Mouse (Mus musculus) heart, postnatal 0 days (tissue): ENCODE measurements around the gene Bcas3. TPM values are rescaled to one million over a fixed set of nuclear protein-coding genes. Genes with fewer than 3 reads are reported as not detected.

Experiments used
- ATAC-seq: fragments of 200-750 bp; cut with Nextera tagmentation; 2 replicates; pipeline ENCODE4 v1.8.0; 2017; ENCODE audit warnings: low read depth, moderate number of reproducible peaks, moderate library complexity; ENCODE audit not compliant: insufficient read depth
- DNase-seq: peaks from one replicate; pipeline ENCODE4 v3.0.0-alpha.2; 2016; ENCODE audit warnings: low spot score
- H3K27ac ChIP-seq: fragments of 300-500 bp; sonication (generic); 2 replicates; pipeline ENCODE4 v1.5.1; 2014; ENCODE audit warnings: low read depth, mild to moderate bottlenecking
- H3K27me3 ChIP-seq: fragments of 300-500 bp; sonication (generic); 2 replicates; pipeline ENCODE4 v1.6.1; 2014; ENCODE audit warnings: low read length, mixed read lengths; ENCODE audit not compliant: control insufficient read depth, insufficient read depth
- H3K36me3 ChIP-seq: fragments of 300-500 bp; sonication (generic); replicated peaks from 2 replicates; pipeline ENCODE4 v1.6.1; 2014; ENCODE audit warnings: low read length, mixed read lengths; ENCODE audit not compliant: control insufficient read depth, insufficient read depth
- H3K4me1 ChIP-seq: fragments of 300-500 bp; sonication (generic); 2 replicates; pipeline ENCODE4 v1.6.1; 2014; ENCODE audit warnings: antibody characterized with exemption; ENCODE audit not compliant: control insufficient read depth, insufficient read depth
- H3K4me2 ChIP-seq: fragments of 300-500 bp; sonication (generic); 2 replicates; pipeline ENCODE4 v1.6.1; 2014; ENCODE audit warnings: low read depth, mild to moderate bottlenecking, low read length, moderate library complexity
- H3K4me3 ChIP-seq: fragments of 300-500 bp; sonication (generic); 2 replicates; pipeline ENCODE4 v1.5.1; 2014; ENCODE audit warnings: low read depth, low read length
- H3K9ac ChIP-seq: fragments of 300-500 bp; sonication (generic); replicated peaks from 2 replicates; pipeline ENCODE4 v1.6.1; 2014; ENCODE audit warnings: low read depth, low read length, mixed read lengths
- H3K9me3 ChIP-seq: fragments of 300-500 bp; sonication (generic); replicated peaks from 2 replicates; pipeline ENCODE4 v1.6.1; 2016; ENCODE audit warnings: low read length; ENCODE audit not compliant: control insufficient read depth
- CTCF ChIP-seq: IDR thresholded peaks from 2 replicates; pipeline ENCODE4 v1.5.1; 2016; ENCODE audit warnings: antibody characterized with exemption, control low read depth, low read depth
- EP300 ChIP-seq: IDR thresholded peaks from 2 replicates; pipeline ENCODE4 v1.6.1; 2016; ENCODE audit warnings: antibody characterized with exemption, low read depth
- WGBS: fragments of 180-500 bp; shearing (Covaris S2); extraction: QIAGEN DNeasy Blood & Tissue Kit; methylation state at CpG from one replicate; pipeline ENCODE4 v1.1.7; 2014; 5-methylcytosine and 5-hydroxymethylcytosine counted together
- polyA plus RNA-seq: library from polyadenylated mRNA; unstranded; fragments of >200 nt; fragmentation: Nextera tagmentation; extraction: Ambion mirVana; gene quantifications from 2 replicates; pipeline ENCODE4 v1.2.1, GENCODE M21; 2015
- total RNA-seq: library from RNA; depleted of rRNA; stranded (reverse); fragments of >200 nt; gene quantifications from 2 replicates; pipeline ENCODE4 v1.2.3, GENCODE M21; 2014; ENCODE audit warnings: low replicate concordance

Bcas3 gene
- total and polyA plus RNA-seq, 2 experiments from 2014 or later: 18.5 to 37.4 TPM

DNA sequence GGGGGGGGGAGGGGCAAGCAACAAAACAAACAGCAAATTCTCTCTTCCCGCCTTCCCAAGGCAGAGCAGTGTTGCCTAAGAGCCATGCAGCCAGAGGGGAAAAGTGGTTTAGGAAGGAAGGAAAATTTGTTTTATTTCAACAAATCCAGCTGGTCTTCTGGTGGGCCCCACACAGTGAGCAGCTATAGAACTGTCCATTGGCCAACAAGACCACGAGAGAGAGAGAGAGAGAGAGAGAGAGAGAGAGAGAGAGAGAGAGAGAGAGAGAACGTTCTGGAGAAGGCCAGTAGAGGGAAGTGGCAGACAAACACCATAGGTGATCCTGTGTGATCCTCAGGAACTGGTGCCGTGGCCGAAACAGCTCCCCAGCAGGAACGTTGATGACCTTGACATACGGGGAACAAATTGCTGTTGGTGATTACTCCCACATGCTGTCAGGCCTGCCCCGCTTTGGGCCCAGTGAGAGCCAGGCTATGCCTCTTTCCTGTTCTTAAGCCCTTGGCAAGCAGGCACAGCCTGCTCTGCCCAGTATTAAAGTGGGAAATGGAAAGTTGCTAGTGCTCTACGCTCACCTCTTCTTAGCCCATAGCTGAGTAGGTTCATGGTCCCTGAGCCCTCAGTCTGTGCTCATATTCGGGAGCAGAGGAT, 323.5 kb downstream of the Bcas3 start:
- peak overlapping the region; percentile 34; the same call in 1 of the 2 replicates for H3K27ac ChIP-seq
- 47% methylated on average over 10 of the region's 10 CpGs for WGBS
- ATAC-seq: no peak
- H3K36me3 ChIP-seq: no peaks in the 10 kb centered on the region
- H3K4me1 ChIP-seq: 0 out of 2 replicates have a peak, but pooled peaks cover 5% of the 10 kb centered on the region
- no peaks in the 10 kb centered on the region for H3K9me3 ChIP-seq
- TF ChIP-seq CTCF (no peak), EP300 (no peak)
- H3K4me3 ChIP-seq: no peak overlapping the region
- H3K27me3 ChIP-seq: no peaks in the 10 kb centered on the region
- no peak overlapping the region for H3K4me2 ChIP-seq
- H3K9ac ChIP-seq: no peak overlapping the region
- DNase-seq: no peak

DNA sequence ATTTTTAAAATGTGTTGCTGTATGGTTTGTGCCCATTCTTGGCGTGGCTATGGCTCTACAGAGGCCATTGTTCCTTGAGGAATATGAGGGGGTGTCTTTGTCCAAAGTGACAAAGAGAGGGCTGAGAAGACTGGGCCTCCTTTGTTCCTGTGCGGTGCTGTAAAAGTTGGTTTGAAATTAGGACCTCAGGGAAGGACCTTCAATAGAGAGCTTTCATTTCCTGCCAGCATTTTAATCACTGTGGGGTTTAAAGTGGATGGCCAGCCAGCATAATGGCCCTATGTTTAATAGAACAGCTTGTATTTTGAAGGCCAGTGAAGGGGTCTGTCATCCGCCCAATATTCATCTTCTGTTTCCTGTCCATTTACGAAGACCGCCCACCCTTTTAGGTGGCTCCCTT, 325.7 kb downstream of the Bcas3 start:
- Histone ChIP-seq H3K27me3 (no peaks in the 10 kb centered on the region), H3K27ac (no peak overlapping the region), H3K4me3 (no peak overlapping the region), H3K9me3 (no peaks in the 10 kb centered on the region), H3K9ac (no peak overlapping the region), H3K4me1 (0 out of 2 replicates have a peak, but pooled peaks cover 5% of the 10 kb centered on the region), H3K4me2 (no peak overlapping the region), H3K36me3 (no peaks in the 10 kb centered on the region)
- DNase-seq: no peak
- 84% methylated on average over 5 of the region's 5 CpGs for WGBS
- no peak for ATAC-seq
- no peak for TF ChIP-seq CTCF
- TF ChIP-seq EP300: no peak

DNA sequence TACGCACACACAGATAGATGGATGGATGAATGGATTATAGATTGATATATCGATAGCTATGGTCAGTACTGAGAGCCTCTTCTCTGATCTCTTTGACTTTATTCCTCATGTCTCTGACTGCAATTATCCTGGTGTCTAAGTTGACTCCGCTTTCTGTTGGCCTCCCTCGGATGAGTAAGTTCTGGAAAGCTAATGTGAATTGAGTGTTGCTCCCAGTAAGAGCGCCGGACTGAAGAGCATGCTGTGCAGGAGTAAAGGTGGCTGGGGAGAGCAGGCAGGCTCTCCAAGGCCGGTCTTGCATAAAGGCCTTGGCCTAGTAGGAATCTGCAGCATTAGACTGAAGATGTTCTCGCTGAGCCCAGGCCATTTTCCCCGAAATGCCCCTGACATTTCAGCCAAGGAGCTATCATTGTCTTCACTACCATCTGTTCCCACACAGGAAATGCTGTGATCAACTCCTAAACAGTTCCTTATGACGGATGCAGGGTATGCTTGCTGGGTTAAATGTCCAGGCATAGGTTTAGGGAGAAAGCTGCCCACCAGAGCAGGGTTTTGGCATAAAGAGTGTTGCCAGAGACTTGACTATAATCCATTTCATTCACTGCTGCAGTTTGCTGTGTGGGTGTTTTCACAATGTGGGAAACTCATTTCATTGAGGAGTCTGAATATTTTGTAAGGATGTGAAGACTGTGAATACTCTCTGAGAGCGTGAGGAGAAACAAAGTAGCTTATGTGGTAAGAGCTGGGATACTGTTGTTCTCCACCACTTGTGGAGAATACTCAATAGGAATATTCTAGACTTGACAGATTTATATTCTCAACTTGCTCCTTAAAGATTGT, 328.8 kb downstream of the Bcas3 start:
- Histone ChIP-seq H3K27me3 (no peaks in the 10 kb centered on the region), H3K4me3 (no peak overlapping the region), H3K27ac (no peak overlapping the region), H3K4me2 (no peak overlapping the region), H3K9me3 (no peaks in the 10 kb centered on the region), H3K9ac (no peak overlapping the region), H3K36me3 (no peaks in the 10 kb centered on the region), H3K4me1 (no peaks in the 10 kb centered on the region)
- DNase-seq: no peak
- TF ChIP-seq EP300: no peak
- WGBS: 84% methylated on average over 11 of the region's 11 CpGs
- no peak for ATAC-seq

DNA sequence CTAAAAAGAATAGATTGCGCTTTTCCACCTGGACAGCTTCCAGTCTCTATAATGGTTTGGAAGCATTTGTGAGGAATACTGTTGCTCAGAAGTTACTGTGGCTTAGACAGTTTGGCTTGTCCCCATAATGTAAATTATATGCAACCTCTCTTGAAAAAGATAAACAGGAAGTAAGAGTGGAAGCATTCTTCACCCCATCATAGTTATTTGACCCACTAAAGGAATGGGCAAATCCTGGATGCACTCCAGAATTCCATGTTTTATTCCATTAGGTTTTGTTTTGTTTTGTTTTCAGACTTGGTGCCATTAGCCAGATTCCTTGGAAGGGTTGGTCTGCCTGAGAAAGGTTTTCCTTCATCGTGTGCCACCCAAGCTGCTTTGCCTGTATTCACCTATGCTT, 332.0 kb downstream of the Bcas3 start:
- no peak overlapping the region for H3K27ac ChIP-seq
- ATAC-seq: no peak
- WGBS: 83% methylated on average over 2 of the region's 2 CpGs

DNA sequence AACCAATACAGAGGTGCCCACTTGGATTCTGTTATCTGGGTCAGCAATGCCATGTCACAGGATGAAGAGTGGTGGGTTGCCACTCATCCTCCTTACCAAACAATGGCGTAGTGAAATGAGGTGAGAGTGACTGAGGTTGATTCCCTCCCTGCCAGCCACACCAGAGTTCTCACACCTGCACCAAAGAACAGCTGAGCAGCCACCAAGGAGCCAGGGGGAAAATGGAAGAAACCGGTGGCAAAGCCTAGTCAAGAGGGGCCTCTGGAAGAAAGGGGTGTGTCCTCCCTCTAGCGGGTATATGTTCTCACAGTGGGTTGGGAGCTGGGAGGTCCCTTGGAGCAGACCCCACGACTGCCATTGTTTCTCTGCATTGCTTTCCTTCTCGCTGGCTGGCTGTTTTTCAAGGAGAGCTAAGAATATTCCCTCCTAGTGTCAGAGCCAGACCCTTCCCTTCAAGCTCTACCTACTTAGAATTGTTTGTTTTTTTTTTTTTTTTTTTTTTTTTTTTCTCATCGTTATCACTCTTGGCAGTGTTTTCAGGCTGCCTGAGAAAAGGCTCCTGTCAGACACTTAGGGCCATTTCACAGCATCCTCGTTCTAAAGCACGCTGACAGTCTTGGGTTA, 335.0 kb downstream of the Bcas3 start:
- Histone ChIP-seq H3K4me3 (no peak overlapping the region), H3K9ac (no peak overlapping the region), H3K36me3 (no peaks in the 10 kb centered on the region), H3K27me3 (no peaks in the 10 kb centered on the region), H3K9me3 (no peaks in the 10 kb centered on the region), H3K4me2 (no peak overlapping the region), H3K4me1 (0 out of 2 replicates have a peak, but pooled peaks cover 3% of the 10 kb centered on the region), H3K27ac (no peak overlapping the region)
- WGBS: 19% methylated on average over 8 of the region's 8 CpGs
- DNase-seq: no peak
- no peak for ATAC-seq
- TF ChIP-seq EP300: no peak
- no peak for TF ChIP-seq CTCF

More for the DNA sequence above, 332.0 kb downstream of the Bcas3 start:
- no peak overlapping the region for H3K4me2 ChIP-seq
- no peaks in the 10 kb centered on the region for H3K36me3 ChIP-seq
- H3K9ac ChIP-seq: no peak overlapping the region
- no peaks in the 10 kb centered on the region for H3K4me1 ChIP-seq
- TF ChIP-seq CTCF (no peak), EP300 (no peak)
- H3K27me3 ChIP-seq: no peaks in the 10 kb centered on the region
- no peak for DNase-seq
- no peak overlapping the region for H3K4me3 ChIP-seq
- H3K9me3 ChIP-seq: no peaks in the 10 kb centered on the region
